Mouse (Mus musculus) gastrocnemius, postnatal 10 days (tissue): ENCODE measurements at regions not wholly inside any gene's neighbourhood (a gene's known extent, or its start where the extent isn't known, plus 50 kb on each side); places are given as distances from the start of the nearest gene placed in this dataset.

Source experiments
- DNase-seq: peaks from one replicate; pipeline ENCODE4 v3.0.0; 2021; ENCODE audit warnings: mixed read lengths

DNA sequence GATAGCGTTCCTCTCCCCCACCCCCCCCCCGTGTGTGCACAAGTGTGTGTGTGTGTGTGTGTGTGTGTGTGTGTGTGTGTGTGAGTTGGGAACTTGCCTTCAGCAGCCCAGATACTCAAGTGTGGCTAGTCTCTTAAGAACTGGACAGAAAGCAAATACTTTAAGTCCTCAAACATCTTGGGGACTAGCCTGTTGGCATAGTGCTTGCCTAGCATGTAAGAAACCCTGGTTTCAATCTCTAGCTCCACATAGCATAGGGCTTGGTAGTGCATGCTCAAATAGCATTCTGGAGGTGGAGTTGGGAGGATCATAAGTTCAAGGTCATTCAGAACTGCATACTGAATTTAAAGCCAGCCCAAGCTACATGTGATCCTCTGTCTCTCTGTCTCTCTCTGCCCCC, 117.5 kb upstream of the Btg1 start:
- DNase-seq, result no peak

DNA sequence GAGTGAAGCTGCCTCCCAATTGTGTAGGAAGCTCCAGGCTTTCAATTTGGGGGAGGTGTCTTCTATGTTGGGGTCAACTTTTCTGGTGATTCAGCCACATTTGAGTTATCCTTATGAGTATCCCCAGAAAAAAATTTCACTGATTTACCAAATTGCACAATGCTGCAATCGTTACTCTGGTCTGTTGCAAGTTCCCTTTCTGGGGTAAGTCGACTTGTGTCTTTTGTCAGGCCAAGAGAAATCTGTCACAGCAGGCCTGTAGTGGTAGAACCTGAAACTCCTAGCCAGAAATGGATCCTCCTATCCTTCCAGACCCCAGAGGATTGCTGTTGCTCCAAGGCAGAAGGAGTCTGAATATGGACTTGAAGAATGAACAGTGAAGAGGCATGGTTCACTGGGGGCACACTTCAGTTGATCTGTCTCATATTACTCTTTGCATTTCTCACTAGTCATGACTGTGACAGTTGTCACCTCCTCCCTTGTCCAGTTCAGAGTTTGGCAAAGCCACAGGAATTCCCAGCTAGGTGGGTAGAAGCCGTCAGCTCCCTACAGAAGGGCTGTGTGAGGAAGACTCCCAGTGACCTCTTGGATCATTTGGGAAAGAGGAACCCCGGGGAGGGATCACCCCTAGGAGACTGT, 114.6 kb upstream of the Btg1 start:
- no peak for DNase-seq

- no peak for DNase-seq
Observed at GRCm38 (mm10) chr10:96502736-96503135, 114.1 kb upstream of the Btg1 start.

- DNase-seq, result no peak
Observed at GRCm38 (mm10) chr10:96504340-96504739, 112.5 kb upstream of the Btg1 start.

GRCm38 (mm10) chr10:96515164-96515922, 101.5 kb upstream of the Btg1 start:
- no peak for DNase-seq

- DNase-seq, result no peak
Observed at GRCm38 (mm10) chr10:96515923-96516258, 100.9 kb upstream of the Btg1 start.

DNA sequence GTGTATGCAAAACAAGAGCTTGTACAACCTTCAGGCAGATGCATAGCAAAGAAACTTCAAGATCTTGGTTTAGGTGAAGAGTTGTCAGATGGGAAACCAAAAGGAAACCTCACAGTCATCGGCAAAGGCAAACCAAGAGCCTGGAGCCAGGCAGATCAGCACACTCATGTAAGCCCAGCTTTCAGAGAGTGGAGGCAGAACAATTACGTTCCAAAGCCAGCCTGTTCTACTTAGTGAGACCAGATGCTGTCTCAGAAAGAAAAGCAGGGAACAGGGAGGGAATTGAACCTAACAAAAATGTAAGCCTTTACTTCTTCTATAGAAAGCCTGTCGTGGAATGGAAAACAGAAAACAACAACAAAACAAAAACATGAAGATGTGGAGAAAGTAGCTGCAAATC, 97.4 kb upstream of the Btg1 start:
- DNase-seq, result no peak

DNA sequence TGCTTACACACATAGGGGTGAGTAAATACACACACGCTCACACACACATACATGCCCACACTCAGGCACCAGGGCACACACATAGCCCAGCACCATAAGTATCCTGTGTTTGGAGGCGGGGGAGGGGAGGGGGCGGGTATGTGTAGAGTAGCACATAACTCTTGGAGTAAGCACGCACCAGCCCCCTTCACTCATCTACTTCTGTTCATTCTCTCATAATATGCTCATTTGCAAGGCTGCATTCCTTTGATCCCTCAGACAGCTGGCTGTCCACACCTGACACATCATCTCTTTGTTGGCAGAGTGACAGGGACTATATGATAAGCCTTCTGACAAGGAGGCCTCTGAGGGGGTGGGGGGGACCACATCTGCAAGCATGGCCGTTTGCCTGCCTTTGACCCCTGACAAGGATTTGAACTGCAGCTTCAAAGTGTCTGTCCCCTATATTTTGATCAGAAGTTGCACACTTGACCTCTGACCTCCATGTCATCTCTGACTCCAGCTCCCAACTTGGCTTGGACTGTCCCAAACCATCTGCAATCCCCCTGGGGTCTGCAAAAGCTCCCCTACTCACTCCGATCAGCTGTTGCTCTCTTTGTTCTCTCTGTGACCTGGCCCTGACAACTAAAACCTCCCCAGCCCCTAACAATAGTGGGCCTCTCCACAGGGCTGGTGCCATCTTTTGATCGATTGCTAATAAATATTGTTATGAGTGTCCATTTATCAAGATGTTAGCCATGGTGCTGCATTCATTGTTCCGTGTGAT, 95.6 kb upstream of the Btg1 start:
- DNase-seq, result no peak

GRCm38 (mm10) chr10:96523967-96524801, 92.6 kb upstream of the Btg1 start:
- no peak for DNase-seq

GRCm38 (mm10) chr10:96527864-96528263, 88.9 kb upstream of the Btg1 start:
- no peak for DNase-seq

DNA sequence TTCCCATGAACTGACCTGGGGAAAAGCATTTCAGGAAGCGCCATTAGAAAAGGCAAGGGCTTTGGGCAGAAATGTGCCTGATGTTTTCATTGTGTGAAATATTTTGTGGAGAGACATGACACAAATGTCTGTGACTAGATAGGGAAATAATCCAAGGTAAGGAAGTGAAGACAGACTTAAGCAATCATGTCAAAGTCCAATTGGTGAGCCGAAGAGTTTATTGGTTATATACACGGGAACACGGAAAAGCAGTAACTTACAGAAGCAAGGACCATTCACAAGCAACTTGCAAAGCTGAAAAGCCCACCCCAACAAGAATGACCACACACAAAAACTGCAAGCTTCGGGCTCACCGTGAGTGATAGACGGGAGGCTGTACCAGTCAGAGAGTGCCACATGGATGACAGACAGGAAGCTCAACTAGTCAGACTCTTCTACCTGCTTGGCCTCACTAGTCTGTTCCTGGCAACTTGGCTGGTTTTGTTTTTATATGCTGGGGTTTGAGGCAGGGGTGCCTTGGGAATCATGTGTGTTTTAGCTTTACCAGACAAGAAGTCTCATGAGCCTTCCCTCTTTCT, 82.2 kb upstream of the Btg1 start:
- DNase-seq, result no peak

GRCm38 (mm10) chr10:96535461-96535860, 81.3 kb upstream of the Btg1 start:
- no peak for DNase-seq

- no peak for DNase-seq
Observed at GRCm38 (mm10) chr10:96540828-96541227, 76.0 kb upstream of the Btg1 start.

GRCm38 (mm10) chr10:96545312-96545711, 71.5 kb upstream of the Btg1 start:
- no peak for DNase-seq

GRCm38 (mm10) chr10:96545761-96546388, 70.9 kb upstream of the Btg1 start:
- no peak for DNase-seq

GRCm38 (mm10) chr10:96549651-96550050, 67.2 kb upstream of the Btg1 start:
- no peak for DNase-seq

DNA sequence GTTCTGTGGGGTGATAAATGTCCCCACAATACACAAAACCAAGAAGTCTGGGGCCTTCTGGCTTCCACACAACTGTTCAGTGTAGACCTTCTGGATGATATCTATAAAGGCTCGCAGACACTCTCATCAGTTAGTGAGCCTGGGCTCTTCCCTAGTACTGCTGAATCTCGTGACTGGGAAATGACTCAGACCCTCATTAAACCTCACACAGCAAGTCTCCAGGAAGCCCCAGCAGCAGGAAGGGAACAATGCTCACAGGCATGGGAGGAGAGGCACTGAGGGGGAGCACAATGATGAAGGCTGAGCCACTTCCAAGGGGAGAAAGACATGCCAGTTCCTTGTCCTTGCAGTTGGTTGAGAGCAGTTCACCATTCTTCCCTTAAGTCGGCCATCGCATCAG, 66.5 kb upstream of the Btg1 start:
- DNase-seq, result no peak

DNA sequence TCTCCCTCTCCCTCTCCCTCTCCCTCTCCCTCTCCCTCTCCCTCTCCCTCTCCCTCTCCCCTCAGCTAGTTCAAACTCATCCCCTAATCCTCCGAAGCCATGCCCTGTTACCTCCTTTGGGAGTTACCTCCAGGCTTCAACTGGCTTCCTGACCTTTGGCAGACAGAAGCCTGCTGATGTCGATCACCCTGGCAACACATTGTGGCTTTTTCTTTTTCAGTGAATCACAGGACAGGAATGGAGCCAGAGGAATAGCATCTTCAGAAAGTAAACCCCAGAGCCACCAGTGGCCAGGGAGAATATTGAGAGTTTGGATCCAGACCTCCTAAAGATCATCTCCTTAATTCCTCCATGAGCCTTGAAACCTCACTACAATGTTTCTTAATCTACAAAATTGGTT, 59.5 kb upstream of the Btg1 start:
- no peak for DNase-seq

- no peak for DNase-seq
Observed at GRCm38 (mm10) chr10:96565343-96565742, 51.5 kb upstream of the Btg1 start.
